In the genomic region with DNA sequence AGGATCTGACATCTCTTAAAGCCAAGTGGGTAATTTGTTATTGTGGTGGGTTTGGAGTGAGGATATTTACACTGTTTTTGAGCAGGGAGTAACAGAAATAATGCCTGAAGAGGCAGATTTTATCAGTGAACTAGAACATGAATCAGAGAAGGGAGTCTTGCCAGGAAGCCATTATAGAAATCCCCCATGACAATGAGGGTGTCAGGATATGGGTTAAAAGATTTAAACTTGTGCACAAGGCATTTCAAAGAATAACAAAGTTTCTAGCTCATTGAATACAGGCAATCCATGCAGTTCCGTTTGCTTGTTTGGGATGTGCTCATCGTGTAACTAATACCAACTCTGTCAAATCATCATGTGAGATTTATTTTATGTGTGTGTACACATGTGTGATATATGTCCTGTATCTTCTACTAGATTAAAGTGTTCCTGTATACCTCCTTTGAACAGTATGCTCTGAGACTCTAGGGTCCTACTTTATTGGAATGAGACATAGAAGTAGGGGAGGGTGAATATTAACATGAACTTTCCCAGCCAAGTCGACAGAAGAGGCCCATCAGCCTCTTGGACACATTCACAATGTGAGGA, we compare ENCODE assay signal across 27 mouse cellular contexts.
A peak's percentile ranks its signal among the peaks of the same experiment; 100 is the strongest.
DNase-seq lines count a peak whose midpoint lies in the region; ATAC-seq and TF ChIP-seq lines count a peak whose summit lies in the region.
"Had no signal": no experiment of that assay in that cellular context is flagged by ENCODE, and none has a peak within 500 bp of the region (broad histone marks: within the 10 kb centered on the region; RNA-seq: fewer than 3 reads in every experiment).

No protein-coding gene starts in this region.

- no peaks in the 10 kb centered on the region for H3K27me3 ChIP-seq in kidney, embryonic 15.5 days
- no peaks in the 10 kb centered on the region for H3K27me3 ChIP-seq in midbrain, embryonic 11.5 days (ENCODE audit: control insufficient read depth, insufficient read depth, low read length)
- H3K27me3 ChIP-seq in midbrain, postnatal 0 days (ENCODE audit: insufficient read depth, low read length): no peaks in the 10 kb centered on the region
- no peaks in the 10 kb centered on the region for H3K27me3 ChIP-seq in forebrain, embryonic 10.5 days (ENCODE audit: poor library complexity, severe bottlenecking)
- H3K27me3 ChIP-seq: embryonic facial prominence, embryonic 12.5 days; forebrain, embryonic 13.5 days; heart, embryonic 13.5 days had no signal

- H3K27ac ChIP-seq in kidney, embryonic 15.5 days: no peak overlapping the region
- no peak overlapping the region for H3K27ac ChIP-seq in midbrain, embryonic 11.5 days (ENCODE audit: low read depth, low read length)
- no peak overlapping the region for H3K27ac ChIP-seq in midbrain, postnatal 0 days (ENCODE audit: low read depth, low read length)
- no peak overlapping the region for H3K27ac ChIP-seq in forebrain, embryonic 10.5 days
- H3K27ac ChIP-seq: embryonic facial prominence, embryonic 12.5 days; forebrain, embryonic 13.5 days; heart, adult 2 months; heart, embryonic 10.5 days; heart, embryonic 13.5 days; hindbrain, embryonic 14.5 days; hindbrain, postnatal 0 days had no signal

- TF ChIP-seq CTCF in midbrain, postnatal 0 days (IDR thresholded peaks at IDR 0.05): no peak

- no peaks in the 10 kb centered on the region for H3K36me3 ChIP-seq in kidney, embryonic 15.5 days
- H3K36me3 ChIP-seq in midbrain, embryonic 11.5 days (ENCODE audit: control insufficient read depth, insufficient read depth, low read length): no peaks in the 10 kb centered on the region
- no peaks in the 10 kb centered on the region for H3K36me3 ChIP-seq in midbrain, postnatal 0 days (ENCODE audit: insufficient read depth, low read length)
- no peaks in the 10 kb centered on the region for H3K36me3 ChIP-seq in forebrain, embryonic 10.5 days (replicated peaks)
- H3K36me3 ChIP-seq: embryonic facial prominence, embryonic 12.5 days; G1E; heart, embryonic 10.5 days; heart, embryonic 13.5 days had no signal

- WGBS in kidney, embryonic 15.5 days: 28% methylated on average over 3 of the region's 3 CpGs
- 69% methylated on average over 3 of the region's 3 CpGs for WGBS in midbrain, embryonic 11.5 days
- WGBS in midbrain, postnatal 0 days: 67% methylated on average over 3 of the region's 3 CpGs
- WGBS in forebrain, embryonic 10.5 days: 79% methylated on average over 3 of the region's 3 CpGs

- DNase-seq in kidney, postnatal 25 days: no peak
- DNase-seq in midbrain, embryonic 11.5 days (ENCODE audit: low spot score, missing footprints): peak; percentile 71
- DNase-seq in midbrain, postnatal 0 days (ENCODE audit: low spot score): no peak
- DNase-seq in NIH3T3 (ENCODE audit: low read depth): peak; percentile 60
- no peak for DNase-seq in forebrain, embryonic 10.5 days (ENCODE audit: extremely low spot score, low spot score)
- DNase-seq: adrenal gland, adult 8-10 months; adrenal gland, postnatal 25 days; cerebellum, adult 11-12 months; cerebellum, adult 8-10 months; cerebellum, postnatal 10 days; gastrocnemius, postnatal 10 days; gastrocnemius, postnatal 36 days; heart, adult 2 months; heart, postnatal 14 days; heart, postnatal 4 days had no signal

- ATAC-seq in kidney, embryonic 15.5 days (replicated peaks; ENCODE audit: low FRiP score): peak; percentile 58
- no peak for ATAC-seq in midbrain, embryonic 11.5 days (ENCODE audit: low FRiP score)
- ATAC-seq in midbrain, postnatal 0 days (ENCODE audit: low FRiP score): no peak
- ATAC-seq: activated CD4-positive, CD25-positive, alpha-beta regulatory T cell, adult 4 months; forebrain, embryonic 13.5 days; forebrain, embryonic 16.5 days; hindbrain, postnatal 0 days; inflammation-experienced regulatory T-cells, adult 6 months had no signal

- H3K9ac ChIP-seq in kidney, embryonic 15.5 days: no peak overlapping the region
- H3K9ac ChIP-seq in midbrain, embryonic 11.5 days (ENCODE audit: low read length): no peak overlapping the region
- no peak overlapping the region for H3K9ac ChIP-seq in midbrain, postnatal 0 days (replicated peaks; ENCODE audit: low read length, poor library complexity, severe bottlenecking)
- H3K9ac ChIP-seq: embryonic facial prominence, embryonic 12.5 days; forebrain, embryonic 13.5 days; heart, embryonic 13.5 days; hindbrain, embryonic 14.5 days had no signal

- no peaks in the 10 kb centered on the region for H3K9me3 ChIP-seq in kidney, embryonic 15.5 days (replicated peaks)
- H3K9me3 ChIP-seq in midbrain, embryonic 11.5 days (ENCODE audit: control insufficient read depth, low read length): no peaks in the 10 kb centered on the region
- no peaks in the 10 kb centered on the region for H3K9me3 ChIP-seq in midbrain, postnatal 0 days (ENCODE audit: low read length)
- H3K9me3 ChIP-seq in forebrain, embryonic 10.5 days: no peaks in the 10 kb centered on the region
- H3K9me3 ChIP-seq: embryonic facial prominence, embryonic 12.5 days; forebrain, embryonic 13.5 days; G1E; heart, embryonic 10.5 days; heart, embryonic 13.5 days had no signal

- H3K4me3 ChIP-seq in kidney, embryonic 15.5 days (replicated peaks): no peak overlapping the region
- no peak overlapping the region for H3K4me3 ChIP-seq in midbrain, embryonic 11.5 days (ENCODE audit: low read depth, low read length)
- no peak overlapping the region for H3K4me3 ChIP-seq in midbrain, postnatal 0 days (ENCODE audit: low read depth, low read length)
- no peak overlapping the region for H3K4me3 ChIP-seq in forebrain, embryonic 10.5 days
- H3K4me3 ChIP-seq: embryonic facial prominence, embryonic 12.5 days; erythroblast, embryonic 14.5 days; forebrain, embryonic 13.5 days; heart, adult 2 months; heart, embryonic 10.5 days; heart, embryonic 13.5 days had no signal

- H3K4me1 ChIP-seq in kidney, embryonic 15.5 days: peaks cover 19% of the 10 kb centered on the region
- H3K4me1 ChIP-seq in midbrain, embryonic 11.5 days (ENCODE audit: control insufficient read depth, insufficient read depth, low read length): 0 out of 2 replicates have a peak, but pooled peaks cover 2% of the 10 kb centered on the region
- H3K4me1 ChIP-seq in midbrain, postnatal 0 days (ENCODE audit: insufficient read depth, low read length): no peaks in the 10 kb centered on the region
- peaks cover 22% of the 10 kb centered on the region for H3K4me1 ChIP-seq in forebrain, embryonic 10.5 days

- no peak overlapping the region for H3K4me2 ChIP-seq in kidney, embryonic 15.5 days
- H3K4me2 ChIP-seq in midbrain, embryonic 11.5 days: no peak overlapping the region
- H3K4me2 ChIP-seq in midbrain, postnatal 0 days (ENCODE audit: low read depth, low read length, poor library complexity, severe bottlenecking): no peak overlapping the region
- H3K4me2 ChIP-seq: embryonic facial prominence, embryonic 12.5 days; forebrain, embryonic 13.5 days; heart, embryonic 13.5 days; hindbrain, embryonic 14.5 days had no signal

Comparison
In these comparisons a context has a peak if more than half of its experiments do, and no peak if none do; other contexts are left out.
1. DNase-seq: peak in midbrain, embryonic 11.5 days (single experiment) and NIH3T3 (single experiment); none in kidney, postnatal 25 days (0 of 2), midbrain, postnatal 0 days (single experiment) and forebrain, embryonic 10.5 days (single experiment).